Mouse (Mus musculus): ENCODE measurements around the gene Vwa8.

DNA sequence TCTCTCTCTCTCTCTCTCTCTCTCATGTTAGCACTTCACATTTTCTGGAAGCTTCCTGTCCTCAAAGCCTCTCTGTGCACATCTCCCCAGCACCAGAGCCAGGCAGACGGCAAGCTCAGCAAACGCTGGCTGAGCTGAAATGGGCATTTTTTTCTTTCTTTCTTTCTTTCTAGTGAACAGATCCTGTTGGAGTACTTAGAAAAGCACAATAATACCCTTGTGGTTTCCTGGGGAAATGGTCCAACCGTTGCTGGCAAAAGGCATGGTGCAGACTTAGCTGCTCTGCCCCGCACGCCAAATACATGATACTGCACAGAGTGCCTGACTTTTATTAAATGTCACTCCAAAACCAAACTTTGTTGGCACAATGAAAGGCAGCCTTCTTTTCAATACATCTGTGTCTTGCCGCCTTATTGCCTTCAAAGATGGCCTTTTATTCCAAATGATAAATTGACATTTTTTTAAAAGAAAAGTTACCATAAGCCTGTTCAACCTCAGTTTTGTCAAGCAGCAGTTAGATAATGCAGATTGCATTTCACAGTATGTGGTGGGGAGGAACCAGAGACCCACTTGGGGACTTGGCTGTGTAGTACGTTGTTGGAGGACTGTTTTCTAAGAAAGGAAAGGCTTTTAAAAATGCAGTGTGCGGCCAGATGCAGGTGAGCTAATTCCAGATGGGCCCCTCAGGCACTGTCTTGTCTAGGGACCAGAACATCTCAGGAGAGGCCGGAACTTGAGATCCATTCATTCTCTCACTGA, 351.5 kb downstream of the Vwa8 start:
- TF ChIP-seq CTCF (IDR thresholded peaks at IDR 0.05; ENCODE audit: extremely low read depth, insufficient read length, insufficient replicate concordance, low read depth, low read length), result no peak
- no peak for TF ChIP-seq POLR2A (IDR thresholded peaks at IDR 0.05; ENCODE audit: low read depth, low read length)

All from small intestine, adult 2 months (tissue).